Mouse (Mus musculus): Measurements from ENCODE around the gene Tgfbr2. TPM values are rescaled to one million over a fixed set of nuclear protein-coding genes. Genes with fewer than 3 reads are reported as not detected.
A peak's percentile ranks its signal among the peaks of the same experiment; 100 is the strongest.

The Tgfbr2 gene
- polyA plus RNA-seq, 1 experiment from 2014 or later, result 49.6 TPM

DNA sequence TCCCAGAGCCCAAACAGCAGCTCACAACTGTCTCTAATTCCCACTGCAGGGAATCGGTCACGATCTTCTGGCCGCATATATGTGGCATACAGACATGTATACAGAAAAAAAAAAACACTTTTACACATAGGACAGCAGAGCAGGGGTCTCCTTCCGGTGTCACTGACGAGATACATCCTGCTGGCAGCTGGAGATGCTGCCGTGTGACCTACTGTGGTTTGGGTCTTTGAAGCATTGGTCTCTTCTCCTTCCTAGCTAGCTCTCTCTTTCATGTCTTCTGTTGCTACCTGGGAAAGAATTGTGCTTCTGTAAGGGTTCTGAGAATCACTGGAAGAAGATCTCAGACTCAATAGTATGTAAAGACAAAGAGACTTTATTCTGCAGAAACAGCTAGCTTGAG is 39.1 kb upstream of the Tgfbr2 start:
- ATAC-seq (ENCODE audit: insufficient number of reproducible peaks, low FRiP score, low TSS enrichment, low read depth), result no peak
- Histone ChIP-seq H3K9me3 (replicated peaks) (no peaks in the 10 kb centered on the region), H3K27ac (replicated peaks) (0 out of 2 replicates have a peak overlapping the region, but pooled peaks have one; percentile 24), H3K36me3 (no peaks in the 10 kb centered on the region), H3K4me3 (replicated peaks) (no peak overlapping the region), H3K4me2 (replicated peaks) (no peak overlapping the region), H3K9ac (no peak overlapping the region), H3K27me3 (no peaks in the 10 kb centered on the region), H3K4me1 (peaks cover 23% of the 10 kb centered on the region)
- WGBS, result 80% methylated on average over 6 of the region's 6 CpGs

DNA sequence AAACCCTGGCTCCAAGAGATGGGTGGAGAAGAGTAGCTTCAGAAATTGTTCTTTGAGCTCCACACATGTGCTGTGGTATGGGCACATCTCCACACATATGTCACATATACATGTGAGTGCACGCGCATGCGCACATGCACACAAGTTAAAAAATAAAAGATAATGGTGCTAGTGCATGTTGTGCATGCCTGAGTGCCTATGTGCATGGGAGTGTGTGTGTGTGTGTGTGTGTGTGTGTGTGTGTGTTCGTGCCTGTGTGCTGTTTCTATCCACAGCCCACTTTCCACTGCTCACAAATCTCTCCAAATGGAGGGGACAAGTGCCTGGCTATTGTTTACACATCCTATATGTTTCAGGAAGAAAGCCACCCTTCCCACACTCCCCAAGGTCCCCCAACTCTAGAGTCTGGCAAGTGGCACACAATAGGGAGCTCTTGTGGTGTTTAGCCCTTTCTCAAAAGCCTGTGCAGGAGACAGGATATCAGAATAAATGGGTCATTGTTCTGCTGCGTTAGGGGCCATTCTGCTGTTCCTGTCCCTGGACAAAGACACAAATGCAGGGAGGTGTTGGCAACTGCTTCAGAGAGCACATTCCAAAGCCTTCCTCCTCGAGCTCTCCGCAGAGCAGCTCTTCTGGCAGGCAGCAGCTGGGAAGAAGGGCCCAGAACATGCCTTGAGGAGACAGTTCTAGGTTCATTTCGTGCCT is 37.9 kb upstream of the Tgfbr2 start:
- no peaks in the 10 kb centered on the region for H3K27me3 ChIP-seq
- H3K4me2 ChIP-seq (replicated peaks), result no peak overlapping the region
- no peaks in the 10 kb centered on the region for H3K9me3 ChIP-seq (replicated peaks)
- no peak overlapping the region for H3K4me3 ChIP-seq (replicated peaks)
- no peaks in the 10 kb centered on the region for H3K36me3 ChIP-seq
- WGBS, result 54% methylated on average over 8 of the region's 8 CpGs
- H3K9ac ChIP-seq, result no peak overlapping the region
- peak overlapping the region; percentile 39; the same call in 1 of the 2 replicates for H3K27ac ChIP-seq (replicated peaks)
- peaks cover 11% of the 10 kb centered on the region for H3K4me1 ChIP-seq
- no peak for ATAC-seq (ENCODE audit: insufficient number of reproducible peaks, low FRiP score, low TSS enrichment, low read depth)

DNA sequence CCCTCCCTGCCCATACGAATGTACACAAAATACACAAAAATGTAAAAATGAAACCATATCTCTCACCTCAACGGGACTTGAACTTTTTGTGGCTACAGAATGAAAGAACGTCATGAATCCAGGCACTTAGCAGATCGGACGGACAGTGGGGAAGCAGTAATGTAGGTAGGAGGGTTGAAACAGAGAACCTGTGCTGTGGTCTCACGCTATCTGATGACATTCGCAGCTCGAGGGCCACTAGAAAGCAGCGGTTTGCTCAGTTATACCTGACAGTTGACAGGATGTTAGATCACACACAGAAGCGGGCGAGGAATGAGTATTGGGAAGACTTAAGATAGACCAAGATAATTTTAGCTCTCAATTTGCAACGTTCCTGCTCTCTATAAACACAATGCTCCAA is 36.9 kb upstream of the Tgfbr2 start:
- Histone ChIP-seq H3K4me1 (peaks cover 11% of the 10 kb centered on the region), H3K9me3 (replicated peaks) (no peaks in the 10 kb centered on the region), H3K4me2 (replicated peaks) (no peak overlapping the region), H3K4me3 (replicated peaks) (no peak overlapping the region), H3K27me3 (no peaks in the 10 kb centered on the region), H3K9ac (no peak overlapping the region), H3K27ac (replicated peaks) (no peak overlapping the region), H3K36me3 (no peaks in the 10 kb centered on the region)
- ATAC-seq (ENCODE audit: insufficient number of reproducible peaks, low FRiP score, low TSS enrichment, low read depth), result no peak
- WGBS, result 77% methylated on average over 12 of the region's 12 CpGs

- Histone ChIP-seq H3K27ac (replicated peaks) (no peak overlapping the region), H3K4me2 (replicated peaks) (no peak overlapping the region), H3K4me1 (peaks cover 10% of the 10 kb centered on the region), H3K27me3 (no peaks in the 10 kb centered on the region), H3K9ac (no peak overlapping the region), H3K4me3 (replicated peaks) (no peak overlapping the region), H3K36me3 (no peaks in the 10 kb centered on the region), H3K9me3 (replicated peaks) (no peaks in the 10 kb centered on the region)
- whole genome bisulfite sequencing, result 84% methylated on average over 16 of the region's 16 CpGs
- ATAC-seq (ENCODE audit: insufficient number of reproducible peaks, low FRiP score, low TSS enrichment, low read depth), result no peak
These were observed 33.2 kb upstream of the Tgfbr2 start for GRCm38 (mm10) chr9:116208169-116208904.

DNA sequence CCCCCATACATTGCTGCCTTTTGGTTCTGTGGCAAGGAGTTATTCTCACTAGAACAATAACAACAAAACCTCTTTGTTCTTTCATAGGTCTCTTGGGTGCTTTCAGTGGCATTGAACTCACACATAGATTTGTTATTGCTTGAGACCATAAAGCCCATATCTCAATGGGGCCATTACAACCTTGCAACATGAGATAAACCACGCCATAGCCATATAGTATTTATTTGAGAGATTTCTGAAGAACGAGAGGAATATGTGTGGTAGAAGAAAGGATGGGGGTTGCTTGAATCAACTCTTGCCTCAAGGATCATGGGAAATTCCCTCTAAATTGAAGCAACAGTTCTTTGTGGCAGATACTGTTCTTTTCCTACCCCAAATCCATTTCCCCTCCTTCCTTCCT is 31.7 kb upstream of the Tgfbr2 start:
- no peak for ATAC-seq (ENCODE audit: insufficient number of reproducible peaks, low FRiP score, low TSS enrichment, low read depth)
- no peak overlapping the region for H3K4me3 ChIP-seq (replicated peaks)
- H3K27me3 ChIP-seq, result no peaks in the 10 kb centered on the region
- H3K9me3 ChIP-seq (replicated peaks), result no peaks in the 10 kb centered on the region
- no peaks in the 10 kb centered on the region for H3K36me3 ChIP-seq
- H3K4me1 ChIP-seq, result no peaks in the 10 kb centered on the region
- WGBS, result 71% methylated on average over 2 of the region's 2 CpGs
- no peak overlapping the region for H3K4me2 ChIP-seq (replicated peaks)
- H3K27ac ChIP-seq (replicated peaks), result no peak overlapping the region
- H3K9ac ChIP-seq, result no peak overlapping the region

DNA sequence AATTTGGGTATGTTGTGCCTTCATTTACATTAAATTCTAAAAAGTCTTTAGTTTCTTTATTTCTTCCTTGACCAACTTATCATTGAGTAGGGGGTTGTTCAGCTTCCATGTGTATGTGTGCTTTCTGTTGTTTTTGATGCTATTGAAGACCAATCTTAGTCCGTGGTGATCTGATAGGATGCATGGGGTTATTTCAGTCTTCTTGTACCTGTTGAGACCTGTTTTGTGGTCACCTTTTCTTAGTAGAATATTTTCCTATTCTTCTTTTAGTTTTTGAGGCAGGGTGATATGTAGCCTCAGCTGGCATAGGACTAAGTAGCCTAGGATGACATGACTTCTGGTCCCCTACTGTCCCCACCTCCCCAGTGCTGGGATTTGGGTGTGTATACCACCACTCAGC is 28.5 kb upstream of the Tgfbr2 start:
- no peak for ATAC-seq (ENCODE audit: insufficient number of reproducible peaks, low FRiP score, low TSS enrichment, low read depth)
- H3K9me3 ChIP-seq (replicated peaks), result no peaks in the 10 kb centered on the region
- H3K4me1 ChIP-seq, result no peaks in the 10 kb centered on the region
- no peak overlapping the region for H3K9ac ChIP-seq
- H3K27me3 ChIP-seq, result no peaks in the 10 kb centered on the region
- no peak overlapping the region for H3K4me2 ChIP-seq (replicated peaks)
- WGBS, result 89% methylated on average over 1 of the region's 1 CpGs
- H3K36me3 ChIP-seq, result no peaks in the 10 kb centered on the region
- no peak overlapping the region for H3K27ac ChIP-seq (replicated peaks)
- H3K4me3 ChIP-seq (replicated peaks), result no peak overlapping the region

DNA sequence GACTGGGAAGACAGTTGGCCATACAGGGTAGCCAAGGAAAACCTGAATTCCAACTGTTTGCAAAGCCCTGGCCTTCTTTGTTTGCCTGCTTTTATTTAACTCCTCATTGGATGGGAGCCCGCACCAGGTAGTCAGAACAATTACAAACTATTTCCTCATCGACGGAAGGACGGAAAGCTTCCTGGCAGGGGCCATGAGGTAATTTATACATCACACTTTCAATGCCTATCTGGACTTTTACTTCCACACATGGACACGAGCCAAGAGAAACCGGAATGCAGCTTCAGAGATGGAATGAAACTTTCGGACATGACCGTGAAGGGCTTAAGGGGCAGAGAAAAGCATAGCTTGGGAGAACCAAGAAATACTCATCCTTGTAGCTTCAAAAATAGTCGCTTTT is 24.0 kb upstream of the Tgfbr2 start:
- H3K4me1 ChIP-seq, result no peaks in the 10 kb centered on the region
- no peaks in the 10 kb centered on the region for H3K9me3 ChIP-seq (replicated peaks)
- H3K36me3 ChIP-seq, result no peaks in the 10 kb centered on the region
- H3K4me3 ChIP-seq (replicated peaks), result no peak overlapping the region
- H3K4me2 ChIP-seq (replicated peaks), result no peak overlapping the region
- no peak overlapping the region for H3K9ac ChIP-seq
- no peak for ATAC-seq (ENCODE audit: insufficient number of reproducible peaks, low FRiP score, low TSS enrichment, low read depth)
- H3K27ac ChIP-seq (replicated peaks), result no peak overlapping the region
- no peaks in the 10 kb centered on the region for H3K27me3 ChIP-seq
- 63% methylated on average over 9 of the region's 9 CpGs for WGBS

- H3K4me2 ChIP-seq (replicated peaks), result no peak overlapping the region
- no peak for ATAC-seq (ENCODE audit: insufficient number of reproducible peaks, low FRiP score, low TSS enrichment, low read depth)
- no peak overlapping the region for H3K9ac ChIP-seq
- H3K9me3 ChIP-seq (replicated peaks), result no peaks in the 10 kb centered on the region
- no peaks in the 10 kb centered on the region for H3K27me3 ChIP-seq
- no peaks in the 10 kb centered on the region for H3K4me1 ChIP-seq
- H3K36me3 ChIP-seq, result no peaks in the 10 kb centered on the region
- 40% methylated on average over 9 of the region's 9 CpGs for WGBS
- H3K4me3 ChIP-seq (replicated peaks), result no peak overlapping the region
- H3K27ac ChIP-seq (replicated peaks), result no peak overlapping the region
These were observed 23.3 kb upstream of the Tgfbr2 start for GRCm38 (mm10) chr9:116198488-116198887.

- no peaks in the 10 kb centered on the region for H3K9me3 ChIP-seq (replicated peaks)
- ATAC-seq (ENCODE audit: insufficient number of reproducible peaks, low FRiP score, low TSS enrichment, low read depth), result no peak
- H3K4me1 ChIP-seq, result no peaks in the 10 kb centered on the region
- no peak overlapping the region for H3K4me2 ChIP-seq (replicated peaks)
- H3K9ac ChIP-seq, result no peak overlapping the region
- H3K27ac ChIP-seq (replicated peaks), result no peak overlapping the region
- H3K36me3 ChIP-seq, result no peaks in the 10 kb centered on the region
- 84% methylated on average over 11 of the region's 11 CpGs for WGBS
- no peaks in the 10 kb centered on the region for H3K27me3 ChIP-seq
- no peak overlapping the region for H3K4me3 ChIP-seq (replicated peaks)
These were observed 22.5 kb upstream of the Tgfbr2 start for GRCm38 (mm10) chr9:116197491-116198170.

- no peak for ATAC-seq (ENCODE audit: insufficient number of reproducible peaks, low FRiP score, low TSS enrichment, low read depth)
- no peak overlapping the region for H3K4me2 ChIP-seq (replicated peaks)
- no peaks in the 10 kb centered on the region for H3K36me3 ChIP-seq
- H3K9ac ChIP-seq, result no peak overlapping the region
- no peak overlapping the region for H3K27ac ChIP-seq (replicated peaks)
- no peaks in the 10 kb centered on the region for H3K4me1 ChIP-seq
- 74% methylated on average over 4 of the region's 4 CpGs for WGBS
- H3K4me3 ChIP-seq (replicated peaks), result no peak overlapping the region
- no peaks in the 10 kb centered on the region for H3K27me3 ChIP-seq
- no peaks in the 10 kb centered on the region for H3K9me3 ChIP-seq (replicated peaks)
These were observed 18.8 kb upstream of the Tgfbr2 start for GRCm38 (mm10) chr9:116193889-116194450.

GRCm38 (mm10) chr9:116193535-116193881 is 18.3 kb upstream of the Tgfbr2 start:
- no peak overlapping the region for H3K9ac ChIP-seq
- H3K9me3 ChIP-seq (replicated peaks), result no peaks in the 10 kb centered on the region
- no peaks in the 10 kb centered on the region for H3K36me3 ChIP-seq
- H3K4me1 ChIP-seq, result no peaks in the 10 kb centered on the region
- H3K4me3 ChIP-seq (replicated peaks), result no peak overlapping the region
- 71% methylated on average over 1 of the region's 1 CpGs for WGBS
- no peaks in the 10 kb centered on the region for H3K27me3 ChIP-seq
- ATAC-seq (ENCODE audit: insufficient number of reproducible peaks, low FRiP score, low TSS enrichment, low read depth), result no peak
- no peak overlapping the region for H3K27ac ChIP-seq (replicated peaks)
- no peak overlapping the region for H3K4me2 ChIP-seq (replicated peaks)

All from embryonic facial prominence, embryonic 15.5 days (tissue).